Mouse (Mus musculus): Measurements from ENCODE around the gene Prr5.

DNA sequence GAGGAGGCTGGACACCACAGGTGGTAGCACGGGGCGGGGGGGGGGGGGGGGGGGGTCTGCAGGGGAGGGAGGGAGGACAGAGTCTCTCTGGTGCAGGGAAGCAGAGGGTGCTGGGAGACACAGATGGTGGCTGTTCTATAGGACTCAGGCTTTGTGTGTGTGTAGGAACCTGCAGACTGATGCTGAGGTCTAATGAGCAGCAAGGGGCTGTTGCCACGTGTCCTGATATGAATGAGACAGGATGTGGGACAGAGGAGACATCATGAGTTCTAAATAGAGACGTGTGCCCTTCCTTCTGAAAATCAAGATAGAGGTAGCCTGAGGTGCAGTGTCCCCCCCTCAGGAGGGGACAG is 67.5 kb downstream of the Prr5 start:
- TF ChIP-seq CTCF (IDR thresholded peaks at IDR 0.05; ENCODE audit: low read depth, low read length) = no peak
- no peak for TF ChIP-seq TAL1 (conservative IDR thresholded peaks at IDR 0.05; ENCODE audit: low read depth, low read length)
